Mouse (Mus musculus): ENCODE measurements around the gene Flad1. TPM values are rescaled to one million over a fixed set of nuclear protein-coding genes. Genes with fewer than 3 reads are reported as not detected.

Flad1 gene
- polyA plus RNA-seq, 1 experiment, result 34.6 TPM

Other genes starting within 250 kb of the Flad1 start
- gene Clk2, start 247.1 kb downstream of the Flad1 start, polyA plus RNA-seq (2012; rRNA removed), result 73.9 and 89.8 TPM in 2 replicates
- 69.8 and 72.3 TPM in 2 replicates for gene Scamp3, start 234.4 kb downstream of the Flad1 start, polyA plus RNA-seq (2012; rRNA removed)
- 32.9 and 42.3 TPM in 2 replicates for gene Fam189b, start 228.7 kb downstream of the Flad1 start, polyA plus RNA-seq (2012; rRNA removed)
- gene Gba, start 208.9 kb downstream of the Flad1 start, polyA plus RNA-seq (2012; rRNA removed), result 58.7 and 60.8 TPM in 2 replicates
- gene Thbs3, start 196.7 kb downstream of the Flad1 start, polyA plus RNA-seq (2012; rRNA removed), result 59.3 and 69.8 TPM in 2 replicates
- gene Mtx1, start 184.8 kb downstream of the Flad1 start, polyA plus RNA-seq (2012; rRNA removed), result 112 and 131 TPM in 2 replicates
- gene Muc1, start 182.8 kb downstream of the Flad1 start, polyA plus RNA-seq (2012; rRNA removed), result 0.94 and 1.2 TPM in 2 replicates
- 67.7 and 77.1 TPM in 2 replicates for gene Krtcap2, start 165.9 kb downstream of the Flad1 start, polyA plus RNA-seq (2012; rRNA removed)
- 4.1 and 6.0 TPM in 2 replicates for gene Trim46, start 165.6 kb downstream of the Flad1 start, polyA plus RNA-seq (2012; rRNA removed)
- 200 and 251 TPM in 2 replicates for gene Dpm3, start 152.5 kb downstream of the Flad1 start, polyA plus RNA-seq (2012; rRNA removed)
- 128 and 156 TPM in 2 replicates for gene Slc50a1, start 141.3 kb downstream of the Flad1 start, polyA plus RNA-seq (2012; rRNA removed)
- gene Efna1, start 130.7 kb downstream of the Flad1 start, polyA plus RNA-seq (2012; rRNA removed), result 41.8 and 43.5 TPM in 2 replicates
- 0.36 and 0.55 TPM in 2 replicates for gene Efna3, start 88.9 kb downstream of the Flad1 start, polyA plus RNA-seq (2012; rRNA removed)
- 3.4 and 3.7 TPM in 2 replicates for gene Efna4, start 73.8 kb downstream of the Flad1 start, polyA plus RNA-seq (2012; rRNA removed)
- gene Adam15, start 61.9 kb downstream of the Flad1 start, polyA plus RNA-seq (2012; rRNA removed), result 96.1 and 101 TPM in 2 replicates
- gene Dcst2, start 49.9 kb downstream of the Flad1 start, polyA plus RNA-seq (2012; rRNA removed), result 0.24 and 0.41 TPM in 2 replicates
- 0.07 and 0.33 TPM in 2 replicates for gene Dcst1, start 46.6 kb downstream of the Flad1 start, polyA plus RNA-seq (2012; rRNA removed)
- 36.4 and 39.5 TPM in 2 replicates for gene Zbtb7b, start 17.1 kb downstream of the Flad1 start, polyA plus RNA-seq (2012; rRNA removed)
- 1.2 and 1.5 TPM in 2 replicates for gene Lenep, start 9.1 kb downstream of the Flad1 start, polyA plus RNA-seq (2012; rRNA removed)
- gene Cks1b, start 6.5 kb upstream of the Flad1 start, polyA plus RNA-seq (2012; rRNA removed), result 21.7 and 29.6 TPM in 2 replicates
- 85.7 and 87.7 TPM in 2 replicates for gene Shc1, start 6.6 kb upstream of the Flad1 start, polyA plus RNA-seq (2012; rRNA removed)
- gene Pygo2, start 18.3 kb upstream of the Flad1 start, polyA plus RNA-seq (2012; rRNA removed), result 34.0 and 38.0 TPM in 2 replicates
- 167 and 208 TPM in 2 replicates for gene Pbxip1, start 24.8 kb upstream of the Flad1 start, polyA plus RNA-seq (2012; rRNA removed)
- gene Pmvk, start 42.7 kb upstream of the Flad1 start, polyA plus RNA-seq (2012; rRNA removed), result 21.5 and 23.3 TPM in 2 replicates
- 10.6 and 16.4 TPM in 2 replicates for gene Kcnn3, start 108.3 kb upstream of the Flad1 start, polyA plus RNA-seq (2012; rRNA removed)